Mouse (Mus musculus): ENCODE data around the gene Gm20388. TPM values are rescaled to one million over a fixed set of nuclear protein-coding genes. Genes with fewer than 3 reads are reported as not detected.
A peak's percentile ranks its signal among the peaks of the same experiment; 100 is the strongest.
"Not testable (repeated sequence)": the region's sequence is repeated elsewhere in the genome, so short reads cannot be mapped to it uniquely, and the experiment has no call there.

Gm20388 gene
- polyA plus RNA-seq, 1 experiment from 2014 or later: not detected

DNA sequence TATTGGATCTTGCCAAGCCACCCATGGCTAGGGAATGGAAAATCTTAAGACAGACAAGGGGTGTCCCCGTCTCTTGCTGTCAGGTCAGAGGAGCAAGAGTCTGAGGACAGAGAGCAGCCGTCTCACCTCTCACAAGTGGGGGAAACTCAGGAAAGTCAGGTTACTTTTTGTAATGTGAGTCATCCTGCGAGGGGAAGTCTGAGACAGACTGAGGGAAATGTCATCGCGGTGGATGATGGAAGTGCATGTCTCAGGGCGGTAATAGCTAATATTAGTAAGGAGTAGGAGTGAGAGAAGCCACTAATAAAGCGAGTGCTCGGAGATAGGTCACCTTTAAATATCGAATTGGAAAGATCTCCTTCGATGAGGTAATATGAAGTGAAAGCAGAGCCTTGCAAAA is 798.5 kb downstream of the Gm20388 start:
- no peak overlapping the region for H3K4me3 ChIP-seq (ENCODE audit: low read depth, low read length)
- no peak for TF ChIP-seq CTCF (IDR thresholded peaks at IDR 0.05; ENCODE audit: low read depth)
- no peaks in the 10 kb centered on the region for H3K4me1 ChIP-seq (replicated peaks; ENCODE audit: control insufficient read depth, insufficient read depth, low read length)
- no peaks in the 10 kb centered on the region for H3K36me3 ChIP-seq (ENCODE audit: control insufficient read depth, insufficient read depth)
- H3K27ac ChIP-seq (ENCODE audit: low read depth, low read length): no peak overlapping the region
- ATAC-seq: no peak
- H3K9me3 ChIP-seq (ENCODE audit: control insufficient read depth): no peaks in the 10 kb centered on the region
- H3K27me3 ChIP-seq (replicated peaks; ENCODE audit: control insufficient read depth, insufficient read depth, low read length): no peaks in the 10 kb centered on the region
- 74% methylated on average over 10 of the region's 10 CpGs for WGBS
- no peak overlapping the region for H3K4me2 ChIP-seq (replicated peaks; ENCODE audit: low read depth)
- no peak overlapping the region for H3K9ac ChIP-seq (ENCODE audit: low read depth, low read length)

DNA sequence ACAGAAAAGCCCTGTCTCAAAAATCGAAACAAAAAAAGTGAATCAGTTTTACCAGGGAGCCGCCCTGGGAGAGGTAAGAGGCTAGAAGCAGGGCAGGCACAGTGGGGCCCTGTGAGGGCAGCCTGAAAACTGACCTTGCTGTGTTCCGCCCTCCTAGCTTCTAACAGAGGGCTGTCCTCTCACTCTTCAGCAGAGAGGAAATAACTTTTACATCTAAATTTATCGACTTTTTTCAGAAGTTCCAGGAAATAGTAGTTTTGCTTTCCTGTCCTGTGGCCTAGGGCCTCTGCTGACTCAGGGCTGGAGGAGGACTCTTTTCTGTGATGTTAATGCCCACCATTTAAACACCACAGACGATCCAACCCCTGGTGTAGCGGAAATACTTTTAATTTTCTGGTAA is 804.6 kb downstream of the Gm20388 start:
- H3K4me2 ChIP-seq (replicated peaks; ENCODE audit: low read depth): no peak overlapping the region
- no peak overlapping the region for H3K9ac ChIP-seq (ENCODE audit: low read depth, low read length)
- H3K4me1 ChIP-seq (replicated peaks; ENCODE audit: control insufficient read depth, insufficient read depth, low read length): no peaks in the 10 kb centered on the region
- no peak for TF ChIP-seq CTCF (IDR thresholded peaks at IDR 0.05; ENCODE audit: low read depth)
- no peak overlapping the region for H3K4me3 ChIP-seq (ENCODE audit: low read depth, low read length)
- H3K27me3 ChIP-seq (replicated peaks; ENCODE audit: control insufficient read depth, insufficient read depth, low read length): no peaks in the 10 kb centered on the region
- no peaks in the 10 kb centered on the region for H3K9me3 ChIP-seq (ENCODE audit: control insufficient read depth)
- 59% methylated on average over 6 of the region's 6 CpGs for WGBS
- H3K36me3 ChIP-seq (ENCODE audit: control insufficient read depth, insufficient read depth): no peaks in the 10 kb centered on the region
- H3K27ac ChIP-seq (ENCODE audit: low read depth, low read length): no peak overlapping the region
- ATAC-seq: no peak

DNA sequence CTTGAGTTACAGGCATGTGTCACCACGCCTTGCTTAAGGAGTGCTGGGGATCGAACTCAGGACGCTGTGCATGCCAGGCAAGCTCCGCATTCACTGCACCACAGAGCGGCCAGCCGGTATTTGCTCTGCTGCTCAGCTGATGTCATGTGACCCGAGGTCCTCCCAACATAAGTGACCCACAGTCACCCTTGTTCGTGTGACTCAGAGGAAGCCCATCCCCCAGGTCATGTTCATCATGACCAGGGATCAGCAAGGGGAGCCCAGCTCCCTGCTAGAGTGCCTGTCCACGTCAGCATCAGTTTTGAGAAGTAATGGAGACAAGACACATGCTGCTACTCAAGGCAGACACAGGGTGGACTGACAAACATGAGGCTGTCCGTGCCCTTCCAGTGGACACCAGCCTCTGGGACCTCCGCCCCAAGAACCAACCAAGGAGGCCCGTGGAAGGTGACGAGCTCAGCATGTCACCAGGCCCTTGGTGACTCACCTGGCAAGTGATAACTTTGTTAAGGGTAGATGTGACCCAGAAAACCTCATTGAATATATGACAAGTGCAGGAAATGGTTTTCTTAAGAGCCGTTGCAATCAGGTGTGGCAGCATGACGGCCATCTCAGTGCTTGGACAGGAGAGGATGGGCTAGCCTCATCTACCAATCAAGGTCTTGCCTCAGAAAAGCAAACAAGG is 805.5 kb downstream of the Gm20388 start:
- H3K4me3 ChIP-seq (ENCODE audit: low read depth, low read length): no peak overlapping the region
- H3K27me3 ChIP-seq (replicated peaks; ENCODE audit: control insufficient read depth, insufficient read depth, low read length): no peaks in the 10 kb centered on the region
- no peak overlapping the region for H3K9ac ChIP-seq (ENCODE audit: low read depth, low read length)
- H3K36me3 ChIP-seq (ENCODE audit: control insufficient read depth, insufficient read depth): no peaks in the 10 kb centered on the region
- no peaks in the 10 kb centered on the region for H3K9me3 ChIP-seq (ENCODE audit: control insufficient read depth)
- no peak overlapping the region for H3K27ac ChIP-seq (ENCODE audit: low read depth, low read length)
- peak; percentile 41 for ATAC-seq
- 67% methylated on average over 15 of the region's 15 CpGs for WGBS
- no peak for TF ChIP-seq CTCF (IDR thresholded peaks at IDR 0.05; ENCODE audit: low read depth)
- H3K4me1 ChIP-seq (replicated peaks; ENCODE audit: control insufficient read depth, insufficient read depth, low read length): no peaks in the 10 kb centered on the region
- H3K4me2 ChIP-seq (replicated peaks; ENCODE audit: low read depth): no peak overlapping the region

DNA sequence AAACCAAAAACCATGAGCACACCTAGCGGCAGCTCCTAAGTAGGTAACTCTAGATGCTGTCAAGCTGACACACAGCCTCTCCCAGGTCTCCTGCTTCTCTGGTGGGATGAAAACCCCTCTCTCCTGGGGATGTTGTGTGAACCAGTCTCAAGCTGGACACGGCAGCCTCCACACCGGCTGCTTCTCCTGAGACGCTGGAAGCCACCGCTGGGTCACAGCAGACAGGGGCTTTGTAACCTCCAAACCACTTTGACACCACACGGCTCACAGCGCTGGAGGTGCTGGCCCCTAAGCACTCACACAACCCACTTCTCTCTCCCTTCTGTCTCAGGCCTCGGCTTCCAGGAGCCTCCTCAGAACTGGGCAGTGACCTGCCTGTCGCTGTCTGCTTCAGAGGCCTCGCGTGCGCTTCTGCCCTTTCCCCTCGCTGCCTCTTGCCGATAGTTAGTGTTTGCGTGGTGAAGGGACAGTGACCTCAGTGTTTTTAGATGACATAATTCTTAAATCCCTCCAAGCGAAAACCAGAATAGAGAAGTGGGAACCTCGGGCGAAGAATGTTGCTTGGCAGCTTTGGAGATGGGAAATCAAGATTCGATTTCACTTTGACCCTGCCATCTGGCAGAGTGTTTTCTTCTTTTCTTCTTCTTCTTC is 809.1 kb downstream of the Gm20388 start:
- Histone ChIP-seq H3K9me3 (ENCODE audit: control insufficient read depth) (no peaks in the 10 kb centered on the region), H3K4me3 (ENCODE audit: low read depth, low read length) (no peak overlapping the region), H3K9ac (ENCODE audit: low read depth, low read length) (no peak overlapping the region), H3K36me3 (ENCODE audit: control insufficient read depth, insufficient read depth) (no peaks in the 10 kb centered on the region), H3K27me3 (replicated peaks; ENCODE audit: control insufficient read depth, insufficient read depth, low read length) (no peaks in the 10 kb centered on the region), H3K4me2 (replicated peaks; ENCODE audit: low read depth) (no peak overlapping the region), H3K4me1 (replicated peaks; ENCODE audit: control insufficient read depth, insufficient read depth, low read length) (no peaks in the 10 kb centered on the region), H3K27ac (ENCODE audit: low read depth, low read length) (no peak overlapping the region)
- no peak for ATAC-seq
- TF ChIP-seq CTCF (IDR thresholded peaks at IDR 0.05; ENCODE audit: low read depth): no peak
- 63% methylated on average over 19 of the region's 19 CpGs for WGBS

DNA sequence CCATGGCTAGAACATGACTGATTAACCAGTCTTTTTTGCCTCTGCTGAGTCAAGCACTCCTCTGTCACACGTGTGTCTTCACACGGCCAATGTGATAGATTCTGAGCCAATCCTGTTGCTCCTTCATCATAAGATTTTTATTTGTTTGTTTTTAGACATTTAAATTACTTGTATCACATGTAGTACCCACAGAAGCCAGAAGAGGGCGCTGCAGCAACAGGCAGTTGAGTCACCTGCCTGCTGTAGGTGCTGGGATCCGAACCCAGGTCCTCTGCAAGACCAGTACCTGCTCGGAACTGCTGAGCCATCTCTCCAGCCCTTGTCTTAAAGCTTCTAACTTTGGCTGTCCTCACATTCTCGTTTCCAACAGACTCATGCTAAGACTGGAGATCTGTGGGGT is 812.4 kb downstream of the Gm20388 start:
- WGBS: 74% methylated on average over 6 of the region's 6 CpGs
- H3K4me3 ChIP-seq (ENCODE audit: low read depth, low read length): no peak overlapping the region
- 0 out of 2 replicates have a peak, but pooled peaks cover 3% of the 10 kb centered on the region for H3K4me1 ChIP-seq (replicated peaks; ENCODE audit: control insufficient read depth, insufficient read depth, low read length)
- H3K27ac ChIP-seq (ENCODE audit: low read depth, low read length): no peak overlapping the region
- no peak overlapping the region for H3K9ac ChIP-seq (ENCODE audit: low read depth, low read length)
- TF ChIP-seq CTCF (IDR thresholded peaks at IDR 0.05; ENCODE audit: low read depth): peak; percentile 66
- no peak for ATAC-seq
- no peaks in the 10 kb centered on the region for H3K9me3 ChIP-seq (ENCODE audit: control insufficient read depth)
- H3K36me3 ChIP-seq (ENCODE audit: control insufficient read depth, insufficient read depth): no peaks in the 10 kb centered on the region
- H3K4me2 ChIP-seq (replicated peaks; ENCODE audit: low read depth): no peak overlapping the region
- no peaks in the 10 kb centered on the region for H3K27me3 ChIP-seq (replicated peaks; ENCODE audit: control insufficient read depth, insufficient read depth, low read length)

DNA sequence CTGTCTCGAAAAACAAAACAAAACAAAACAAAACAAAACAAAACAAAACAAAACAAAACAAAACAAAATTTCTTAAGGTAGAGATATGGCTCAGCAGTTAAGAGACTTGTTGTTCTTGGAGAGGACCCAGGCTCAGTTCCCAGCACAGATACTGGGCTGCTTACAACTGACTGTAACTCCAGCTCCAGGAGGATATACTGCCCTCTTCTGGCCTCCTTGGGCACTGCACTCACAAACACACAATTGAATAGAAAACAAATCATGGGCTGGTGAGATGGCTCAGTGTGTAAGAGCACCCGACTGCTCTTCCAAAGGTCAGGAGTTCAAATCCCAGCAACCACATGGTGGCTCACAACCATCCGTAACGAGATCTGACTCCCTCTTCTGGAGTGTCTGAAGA is 813.5 kb downstream of the Gm20388 start:
- not testable (repeated sequence) for H3K9ac ChIP-seq (ENCODE audit: low read depth, low read length); H3K4me2 ChIP-seq (replicated peaks; ENCODE audit: low read depth); H3K36me3 ChIP-seq (ENCODE audit: control insufficient read depth, insufficient read depth); H3K4me1 ChIP-seq (replicated peaks; ENCODE audit: control insufficient read depth, insufficient read depth, low read length); H3K4me3 ChIP-seq (ENCODE audit: low read depth, low read length); H3K27ac ChIP-seq (ENCODE audit: low read depth, low read length); H3K9me3 ChIP-seq (ENCODE audit: control insufficient read depth); H3K27me3 ChIP-seq (replicated peaks; ENCODE audit: control insufficient read depth, insufficient read depth, low read length); ATAC-seq
- peak; percentile 69 for TF ChIP-seq CTCF (IDR thresholded peaks at IDR 0.05; ENCODE audit: low read depth)
- 77% methylated on average over 2 of the region's 4 CpGs for WGBS
